Mouse (Mus musculus): Measurements from ENCODE around the gene Rbm26. TPM values are rescaled to one million over a fixed set of nuclear protein-coding genes. Genes with fewer than 3 reads are reported as not detected.

Gene Rbm26
- total RNA-seq (2021), result 10 to 100 TPM; 16.6 to 17.0 TPM
- long read RNA-seq, experiment 1, partial matches to known transcripts, result 1 of 3 reads
- long read RNA-seq, experiment 1, other reads (novel, unspliced or antisense), result 2 of 3 reads
- long read RNA-seq, experiment 2, partial matches to known transcripts, result 2 of 5 reads
- long read RNA-seq, experiment 2, other reads (novel, unspliced or antisense), result 3 of 5 reads

DNA sequence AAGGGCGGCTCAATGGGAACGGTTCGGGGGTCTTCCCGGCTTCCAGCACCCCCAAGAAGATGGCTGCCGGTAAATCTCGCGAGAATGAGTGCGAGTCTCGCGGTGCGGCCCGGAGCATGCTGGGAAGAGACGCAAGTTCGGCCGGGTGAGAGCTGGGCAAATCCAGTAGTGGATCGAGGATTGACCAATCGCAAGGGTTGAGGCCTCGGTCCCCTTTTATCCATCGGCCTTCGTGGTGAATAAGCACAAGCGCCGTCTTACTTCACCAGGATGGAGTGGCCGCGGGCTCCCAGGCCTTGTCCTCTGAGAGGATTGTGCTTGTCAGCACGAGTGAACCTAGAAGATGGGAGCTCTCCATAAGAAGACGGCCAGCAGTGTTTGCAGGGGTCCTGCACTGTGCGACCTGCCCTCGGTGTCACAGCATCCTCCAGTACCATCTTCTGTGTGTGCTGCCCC, at the start of gene Rbm26:
Rbm26 (minus strand) TSS at position 90 of the 456 bp plus-strand sequence.
- DNase-seq, result peak; percentile 94

DNA sequence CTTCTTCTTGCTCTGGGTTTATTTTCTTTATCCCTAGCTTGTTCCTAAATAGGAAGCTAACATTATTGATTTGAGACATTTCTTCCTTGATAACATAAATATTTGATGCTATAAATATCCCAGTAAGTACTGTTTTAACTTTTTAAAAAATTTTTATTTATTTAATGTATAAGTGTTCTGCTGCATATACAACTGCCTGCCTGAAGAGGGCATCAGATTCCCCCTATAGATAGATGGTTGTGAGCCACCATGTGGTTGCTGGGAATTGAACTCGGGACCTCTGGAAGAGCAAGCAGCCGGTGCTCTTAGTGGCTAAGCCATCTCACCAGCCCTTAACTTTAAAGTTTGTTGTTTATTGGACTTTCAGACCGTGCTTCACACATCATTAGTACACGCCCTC, 48.7 kb upstream of the Rbm26 start:
- DNase-seq, result no peak

DNA sequence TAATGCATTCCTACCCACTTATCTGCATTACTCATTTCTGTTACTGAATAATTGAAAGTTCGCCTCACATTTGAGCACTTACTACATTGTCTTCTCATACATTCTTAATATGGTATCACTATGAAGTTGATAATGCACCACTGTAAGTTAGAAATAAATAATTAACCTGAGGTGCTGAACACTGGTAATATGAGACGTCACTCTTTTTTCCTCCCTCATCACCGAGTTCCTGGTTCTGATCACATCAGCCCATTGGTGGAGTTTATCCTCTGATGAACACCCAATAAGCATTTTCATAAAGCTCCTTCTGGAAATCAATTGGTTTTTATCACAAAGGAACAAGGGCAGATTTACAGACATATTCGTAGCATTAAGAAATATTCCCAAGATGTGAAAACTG, 45.1 kb upstream of the Rbm26 start:
- no peak for DNase-seq

DNA sequence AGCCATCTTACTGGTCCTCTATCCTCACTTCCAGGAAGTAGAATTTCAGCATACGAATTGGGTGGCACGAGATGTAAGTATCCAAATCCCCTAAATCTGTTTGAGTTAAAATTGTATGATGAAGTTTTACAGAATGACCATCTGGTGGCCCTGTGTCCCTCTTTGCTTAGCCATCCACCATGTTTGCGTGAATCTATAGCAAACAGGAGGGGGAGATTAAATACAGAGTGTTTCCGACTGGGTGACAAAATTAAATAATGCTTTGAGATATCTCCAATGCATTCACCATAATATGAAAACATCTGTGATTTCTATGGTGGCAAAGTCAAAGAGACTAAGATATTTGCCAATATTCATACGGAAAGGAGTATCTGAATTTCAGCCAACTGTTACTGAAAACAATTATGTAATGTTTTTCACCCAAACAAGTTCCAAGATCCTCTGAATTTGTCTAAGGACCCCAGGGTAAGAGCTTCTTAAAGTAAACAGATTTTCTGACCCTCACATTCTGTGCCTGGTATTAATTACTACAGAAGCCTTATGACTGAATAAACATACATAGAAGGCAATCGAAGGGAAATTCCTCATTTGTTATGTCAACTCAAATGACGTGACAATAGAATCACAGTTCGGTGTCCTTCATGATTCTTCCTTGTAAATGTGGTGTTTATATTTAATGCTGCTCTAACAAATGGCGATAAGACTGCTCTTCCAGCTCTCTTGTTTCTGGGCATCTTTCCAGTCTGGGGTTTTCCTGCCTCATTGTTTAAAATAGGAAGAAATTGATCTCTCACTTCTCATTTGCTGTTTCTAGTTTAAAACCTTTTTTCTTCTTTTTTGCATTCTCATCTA, 42.6 kb upstream of the Rbm26 start:
- no peak for DNase-seq

DNA sequence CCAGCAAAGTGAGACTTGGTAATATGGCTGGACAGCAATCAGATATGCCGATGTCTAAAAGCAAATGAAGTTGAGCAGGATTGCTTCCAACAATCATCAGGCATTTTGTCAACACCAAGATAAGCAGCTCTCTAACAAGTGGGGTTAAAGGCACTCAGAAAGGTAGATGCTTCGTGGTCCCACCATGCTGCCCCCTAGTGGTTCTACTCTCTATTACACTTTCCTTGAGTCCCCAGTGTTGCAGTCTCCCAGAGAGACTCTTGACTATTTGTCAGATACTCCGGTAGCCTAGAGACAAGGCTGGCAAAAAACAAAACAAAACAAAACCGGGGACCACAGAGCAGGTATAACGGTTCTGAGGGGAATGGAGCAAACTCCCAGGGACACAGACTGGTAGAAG, 21.3 kb upstream of the Rbm26 start:
- DNase-seq, result no peak

DNA sequence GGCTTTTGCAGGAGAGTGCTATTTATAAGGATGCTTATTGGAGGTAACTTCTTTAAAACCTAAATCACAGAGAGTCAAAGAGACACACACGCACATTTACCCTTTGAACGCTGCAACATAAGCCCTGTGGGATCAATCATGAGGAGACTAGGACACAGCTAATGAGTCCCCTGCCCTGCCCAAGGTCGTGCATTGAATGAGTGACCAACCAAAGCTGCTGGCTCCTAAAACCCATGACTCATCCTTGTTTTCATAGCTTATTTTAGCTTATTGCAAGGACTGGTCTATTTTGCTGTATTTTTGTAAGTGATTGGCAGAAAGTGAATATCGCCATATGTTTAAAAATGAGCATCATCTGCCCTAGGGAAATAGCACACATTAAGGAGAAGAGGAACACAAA, 17.6 kb upstream of the Rbm26 start:
- no peak for DNase-seq

DNA sequence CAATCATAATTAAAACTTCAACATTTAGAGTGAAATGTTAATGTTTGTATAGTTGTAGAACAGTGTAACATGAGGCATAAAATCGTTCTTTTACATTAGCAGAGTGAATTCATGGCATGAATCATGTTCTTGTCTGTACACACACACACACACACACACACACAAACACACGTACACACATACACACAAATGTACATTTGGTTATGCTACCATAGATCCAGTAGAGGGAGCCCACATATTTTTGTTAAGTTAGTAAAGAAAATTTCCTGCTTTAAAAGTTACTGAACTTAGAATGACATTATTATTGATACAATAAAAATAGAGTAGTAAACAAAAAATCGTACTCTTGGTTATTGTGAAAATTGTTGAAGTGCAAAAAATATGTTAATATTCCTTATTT, 7.7 kb upstream of the Rbm26 start:
- no peak for DNase-seq

DNA sequence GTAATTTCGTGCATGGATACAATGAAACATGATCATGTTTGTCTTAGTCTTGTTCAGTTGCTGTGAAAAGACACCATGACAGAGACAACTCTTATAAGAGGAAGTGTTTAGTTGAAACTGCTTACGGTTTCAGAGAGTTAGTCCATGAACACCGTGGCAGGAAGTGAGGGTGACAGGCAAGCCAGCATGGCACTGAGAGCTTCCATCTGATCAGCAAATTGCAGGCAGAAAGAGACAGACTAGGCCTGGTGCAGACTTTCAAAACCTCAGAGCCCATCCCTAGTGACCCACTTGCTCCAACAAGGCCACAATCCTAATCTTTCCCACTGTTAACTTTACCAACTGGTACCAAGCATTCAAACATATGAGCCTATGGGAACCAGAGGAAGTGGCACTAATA, 5.7 kb upstream of the Rbm26 start:
- no peak for DNase-seq

DNA sequence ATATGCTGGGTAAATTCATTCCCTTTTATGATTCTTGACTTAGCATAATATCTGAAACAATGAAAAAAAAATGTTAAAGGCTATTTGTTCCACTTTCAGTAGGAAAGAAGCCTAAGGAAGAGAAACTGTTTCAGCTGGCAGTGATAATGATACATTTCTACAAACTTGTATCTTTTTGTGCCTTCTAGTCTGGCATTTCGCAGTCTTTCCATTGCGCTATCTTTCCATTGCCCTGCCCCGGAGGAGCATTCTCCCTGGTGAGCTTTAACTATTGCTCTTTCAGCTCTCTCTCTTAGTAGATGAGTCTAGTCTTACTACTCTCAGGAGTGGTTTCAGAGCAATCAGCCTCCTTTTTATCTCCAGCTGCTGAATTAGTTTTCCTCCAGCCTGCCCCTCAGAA, 2.6 kb upstream of the Rbm26 start:
- no peak for DNase-seq

DNA sequence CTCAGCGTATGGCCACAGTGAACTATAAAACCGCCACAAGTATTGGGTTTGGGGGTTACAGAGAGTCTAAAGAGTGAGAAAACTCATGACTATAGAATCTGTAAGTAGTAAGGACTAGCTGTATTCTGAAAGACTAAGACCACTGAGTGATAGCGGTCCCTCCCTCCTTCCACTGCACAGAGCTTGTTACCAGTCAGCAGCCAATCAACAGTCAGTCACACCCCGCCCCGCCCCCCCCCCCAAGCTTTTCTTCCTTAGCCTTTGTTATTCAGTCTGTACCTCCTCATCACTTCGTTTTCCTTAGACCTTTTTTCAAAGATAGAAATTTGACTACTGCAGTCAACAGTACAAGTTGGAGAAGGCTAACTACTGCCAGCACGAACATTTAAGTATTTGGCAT, 1.9 kb upstream of the Rbm26 start:
- DNase-seq, result no peak

DNA sequence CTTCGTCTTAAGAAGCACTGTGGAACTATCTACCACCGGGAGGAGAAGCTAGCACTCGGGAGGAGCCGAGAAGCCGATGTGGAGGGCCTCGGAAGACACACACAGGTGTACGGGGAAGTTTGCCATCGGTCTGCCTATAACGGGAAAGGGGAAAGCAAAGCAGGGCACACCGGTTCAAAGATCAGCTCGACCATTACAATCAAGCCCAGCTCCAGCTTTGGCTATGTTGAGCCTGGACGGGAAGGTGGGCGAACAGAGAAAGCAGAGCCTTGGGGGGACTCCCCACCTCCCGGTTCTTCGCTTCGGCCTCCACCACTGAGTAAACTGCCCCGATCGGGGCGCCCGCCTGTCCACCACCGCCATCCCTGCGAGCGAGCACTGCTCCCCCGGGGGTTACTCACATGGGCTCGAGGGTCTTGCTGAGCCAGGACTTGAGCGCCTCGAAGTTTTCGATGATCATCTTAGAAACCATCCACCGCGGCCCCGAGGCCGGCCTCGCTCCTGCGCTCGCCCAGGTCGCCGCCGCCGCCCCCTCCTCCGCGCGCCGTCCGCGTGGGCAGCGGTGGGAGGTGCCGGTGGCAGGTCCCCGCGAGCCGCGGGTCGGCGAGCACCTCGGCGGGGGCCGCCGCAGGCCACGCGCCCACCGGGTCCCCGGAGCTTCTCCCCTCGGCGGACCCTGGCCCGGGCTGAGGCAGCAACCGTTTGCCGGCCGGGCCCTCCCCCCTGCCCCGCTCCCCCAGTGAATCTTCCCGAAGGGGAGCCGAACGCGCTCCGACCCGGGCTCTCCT, 552 bp downstream of the Rbm26 start:
- DNase-seq, result peak; percentile 7

DNA sequence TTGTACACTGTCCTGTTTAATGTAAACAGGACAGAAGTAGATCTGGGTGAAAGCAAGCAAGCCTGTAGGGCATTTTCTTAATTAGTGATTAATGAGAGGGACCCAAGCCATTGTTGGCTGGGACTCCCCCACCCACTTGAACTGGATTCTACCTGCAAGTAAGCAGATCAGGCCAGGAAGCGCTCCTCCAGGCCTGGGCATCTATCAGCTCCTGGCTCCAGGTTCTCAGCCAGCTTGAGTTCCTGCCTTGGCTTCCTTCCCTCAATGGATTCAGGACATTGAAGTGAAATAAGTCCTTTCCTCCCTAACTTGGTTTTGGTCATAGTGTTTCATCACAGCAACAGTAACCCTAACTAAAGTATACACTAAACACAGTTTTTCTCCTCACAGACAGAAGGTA, 9.9 kb downstream of the Rbm26 start:
- DNase-seq, result no peak

DNA sequence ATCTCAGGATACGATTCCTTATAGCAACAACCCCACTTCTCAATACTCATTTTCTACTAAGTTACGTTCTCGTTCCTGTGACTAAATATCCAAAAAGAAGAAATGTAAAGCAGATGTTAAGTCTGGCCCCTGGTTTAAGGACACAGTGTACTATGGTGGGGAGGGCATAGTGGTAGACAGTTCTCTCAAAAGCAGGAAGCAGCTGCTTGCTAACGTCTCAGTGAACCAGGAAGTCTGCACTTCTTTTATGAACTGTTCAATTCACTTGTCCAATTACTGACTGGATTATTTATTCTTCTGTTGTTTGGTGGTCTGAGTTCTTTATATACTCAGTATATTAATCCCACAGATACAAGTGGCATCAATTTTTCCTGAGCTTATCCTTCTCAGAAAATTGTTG, 12.3 kb downstream of the Rbm26 start:
- no peak for DNase-seq

DNA sequence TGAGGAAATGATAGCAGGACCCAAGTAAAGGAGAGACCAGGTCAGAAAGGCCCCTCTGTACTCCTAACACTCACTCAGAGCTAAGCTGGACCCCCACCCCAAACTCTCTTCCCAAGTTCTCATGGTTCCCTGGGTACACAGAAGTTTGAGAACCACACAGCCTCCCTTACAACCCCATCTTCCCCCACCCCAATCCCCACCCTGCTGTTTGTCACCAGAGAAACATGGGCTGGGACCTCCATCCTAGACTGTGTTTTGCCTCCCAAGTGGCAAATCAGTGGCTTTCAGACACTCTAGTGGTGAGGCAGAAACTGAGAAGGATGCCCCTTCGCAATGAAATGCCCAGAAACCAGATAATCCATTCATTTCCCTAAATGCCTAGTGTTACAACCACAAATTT, 15.8 kb downstream of the Rbm26 start:
- DNase-seq, result no peak

DNA sequence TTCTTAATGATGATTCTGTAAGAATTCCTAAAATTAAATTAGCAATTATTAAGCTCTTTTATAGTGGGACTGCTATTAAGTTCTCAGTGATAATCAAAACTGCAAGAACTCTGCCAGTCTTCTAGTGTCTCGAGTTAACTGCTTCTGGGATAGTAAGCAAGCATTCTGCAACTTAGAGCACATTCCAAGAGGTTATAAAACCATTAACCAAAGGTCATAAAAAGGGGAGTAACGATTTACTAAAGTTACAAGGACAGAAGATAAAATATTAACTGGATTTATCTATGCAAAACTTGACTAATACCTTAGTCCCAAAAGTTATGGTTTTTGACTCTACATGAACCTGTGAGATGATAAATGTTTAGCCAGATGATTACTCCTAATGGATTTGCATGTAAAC, 18.6 kb downstream of the Rbm26 start:
- DNase-seq, result no peak

DNA sequence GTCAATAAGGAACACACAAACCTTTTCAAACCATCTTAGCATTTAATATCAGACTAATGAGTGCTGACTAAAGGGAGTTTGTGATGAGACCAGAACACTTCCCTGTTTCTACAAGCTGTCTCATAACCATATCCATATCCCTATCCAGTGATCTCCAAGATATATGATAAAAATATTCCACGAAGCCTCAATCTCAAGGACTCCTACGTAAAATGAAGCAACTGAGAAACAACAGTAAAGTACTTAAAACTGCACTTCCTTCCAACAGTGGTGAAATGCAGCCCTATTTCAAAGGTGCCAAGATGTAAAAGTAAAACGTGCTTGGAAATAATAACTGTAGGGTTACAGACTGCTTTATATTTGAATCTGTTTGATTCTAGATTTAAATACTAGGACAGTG, 43.1 kb downstream of the Rbm26 start:
- no peak for DNase-seq

DNA sequence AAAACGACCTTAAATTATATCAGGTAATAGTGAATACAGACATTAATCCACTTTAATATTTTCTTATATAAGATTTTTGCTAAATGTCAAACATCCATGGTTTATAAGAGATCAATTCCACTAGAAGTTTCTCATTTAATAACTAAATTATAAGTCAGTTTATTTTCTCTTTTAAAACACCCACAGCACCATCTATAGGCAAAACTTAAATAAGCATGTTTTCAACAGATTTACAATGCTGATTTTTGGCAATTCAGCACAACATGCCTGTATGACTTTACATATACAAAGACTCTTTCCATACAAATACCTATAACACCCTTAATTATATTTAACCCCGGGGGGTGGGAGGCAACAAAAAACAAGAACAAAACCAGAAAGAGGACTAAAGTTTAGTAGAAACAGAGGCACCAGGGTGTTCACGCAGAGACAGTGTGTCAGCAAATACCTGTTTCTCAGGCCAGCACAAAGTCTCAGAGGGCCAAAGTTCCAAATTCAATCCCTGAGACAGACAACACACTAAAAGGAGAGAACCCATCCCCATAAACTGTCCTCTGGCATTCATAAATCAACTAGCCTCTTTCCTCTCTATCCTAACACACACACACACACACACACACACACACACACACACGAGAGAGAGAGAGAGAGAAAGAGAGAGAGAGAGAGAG, 49.3 kb downstream of the Rbm26 start:
- no peak for DNase-seq

DNA sequence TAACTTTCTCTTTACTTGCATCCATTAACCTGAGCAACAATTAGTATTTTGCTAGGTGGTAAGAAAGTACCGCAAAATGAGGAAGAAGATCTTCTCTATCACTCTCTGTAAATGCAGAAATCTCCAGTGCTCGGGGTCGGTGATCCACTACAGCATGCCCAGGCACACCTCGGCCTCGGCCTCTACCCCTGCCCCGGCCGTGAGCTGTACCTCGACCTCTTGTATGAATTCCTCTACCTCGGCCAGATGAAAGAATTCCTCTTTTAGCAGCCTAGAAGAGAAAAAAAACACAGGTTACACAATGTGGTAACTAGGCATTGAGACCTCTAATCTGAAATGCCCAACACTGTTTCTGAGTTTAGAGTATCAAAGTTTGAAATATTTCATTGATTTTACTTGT, 52.6 kb downstream of the Rbm26 start:
- no peak for DNase-seq

DNA sequence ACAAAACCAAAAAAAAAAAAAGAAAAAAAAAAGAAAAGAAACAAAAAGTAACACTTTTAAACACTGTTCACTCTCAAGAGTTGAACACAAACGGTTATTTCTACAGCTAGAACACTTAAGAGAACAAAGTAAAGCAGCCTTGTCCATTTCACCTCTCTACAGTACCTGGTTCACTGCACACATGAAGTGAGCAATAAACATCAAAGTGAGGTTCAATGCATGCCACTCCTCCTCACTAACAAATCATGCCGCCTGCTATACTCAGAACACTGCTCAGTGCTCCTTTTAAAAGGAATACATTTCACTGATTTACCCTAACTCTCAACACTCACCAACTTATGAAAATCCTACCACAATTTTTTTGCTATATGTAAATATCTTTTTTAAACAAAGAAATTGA, 61.7 kb downstream of the Rbm26 start:
- DNase-seq, result no peak

DNA sequence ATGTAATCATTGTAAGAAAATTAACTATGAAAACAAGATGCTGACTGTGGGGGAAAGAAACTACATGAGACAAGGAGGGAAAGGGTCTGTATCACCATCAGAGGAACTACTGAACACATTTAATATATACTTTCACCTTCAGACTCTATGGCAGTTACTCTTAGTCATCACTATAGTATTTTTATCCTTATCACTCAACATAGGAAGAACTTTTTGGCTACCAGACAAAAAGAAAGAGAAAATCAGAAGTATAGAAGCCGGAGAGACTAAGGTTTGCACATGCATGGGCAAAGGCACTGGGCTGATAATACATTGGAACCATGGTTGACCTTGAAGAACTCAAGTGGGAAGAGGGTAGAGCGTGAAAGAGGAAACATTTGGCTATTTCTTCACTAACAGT, 70.9 kb downstream of the Rbm26 start:
- no peak for DNase-seq

DNA sequence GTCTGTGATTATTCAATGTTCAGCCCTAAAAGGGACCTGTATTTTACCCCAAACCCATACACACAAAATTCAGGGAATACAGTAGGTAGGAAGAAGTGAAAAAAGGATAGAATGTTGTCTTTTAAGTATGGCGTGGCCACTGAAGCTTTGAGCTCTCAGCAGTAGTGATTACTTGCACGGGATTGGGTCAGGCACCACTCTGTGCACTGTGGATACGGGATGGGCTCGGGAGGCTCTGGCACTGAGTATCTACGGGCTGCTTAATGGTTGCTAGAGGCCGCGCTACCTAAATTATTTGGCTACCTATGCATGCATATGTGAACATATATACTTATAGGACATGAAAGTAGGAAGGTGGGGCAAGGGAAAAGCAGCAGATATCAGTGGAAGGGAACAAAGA, 78.3 kb downstream of the Rbm26 start:
- DNase-seq, result no peak

DNA sequence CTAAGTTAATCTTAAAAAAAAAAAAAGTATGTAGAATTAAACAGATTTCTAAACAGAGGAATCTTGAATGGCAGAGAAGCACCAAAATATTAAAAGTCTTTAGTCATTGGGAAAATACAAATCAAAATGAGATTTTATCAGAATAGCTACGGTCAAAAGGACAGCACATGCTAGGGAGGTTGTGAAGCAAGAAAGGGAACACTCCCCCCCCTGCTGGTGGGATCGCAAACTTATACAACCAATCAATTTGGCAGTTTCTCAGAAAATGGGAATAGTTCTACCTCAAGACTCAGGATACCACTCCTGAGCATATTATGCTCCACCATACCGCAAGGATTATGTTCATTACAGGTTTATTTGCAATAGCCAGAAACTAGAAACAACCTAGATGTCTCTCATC, 80.9 kb downstream of the Rbm26 start:
- no peak for DNase-seq

DNA sequence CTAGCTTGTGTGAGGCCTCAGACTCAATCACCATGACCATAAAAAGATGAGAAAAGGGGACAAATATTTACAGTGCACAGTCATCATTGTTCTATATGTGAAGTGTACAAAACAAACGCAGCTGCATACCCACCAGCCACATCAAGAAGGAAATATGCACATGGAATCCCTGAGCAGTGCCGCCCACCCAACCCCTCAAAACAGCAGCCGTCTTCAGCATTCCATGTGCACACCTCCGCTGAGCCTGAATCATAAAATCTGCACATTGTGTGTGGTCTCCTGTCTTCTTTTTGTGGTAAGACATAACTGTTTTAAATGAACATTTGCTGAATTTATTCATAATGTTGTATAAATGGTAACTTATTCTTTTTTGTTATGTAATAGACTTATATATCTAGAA, 90.1 kb downstream of the Rbm26 start:
- DNase-seq, result no peak

Measured in gastrocnemius, postnatal 25 days (tissue).